Mouse (Mus musculus) liver, embryonic 14.5 days (tissue): ENCODE data around the gene Ttc29.
A peak's percentile ranks its signal among the peaks of the same experiment; 100 is the strongest.

ENCODE experiments used
- CTCF ChIP-seq: IDR thresholded peaks from 2 replicates; pipeline ENCODE4 v1.5.1; 2016; ENCODE audit warnings: antibody characterized with exemption, low read depth, control low read depth
- EP300 ChIP-seq: IDR thresholded peaks from 2 replicates; pipeline ENCODE4 v1.6.1; 2016; ENCODE audit warnings: antibody characterized with exemption, low read depth

GRCm38 (mm10) chr8:78232870-78233707 lies 20.0 kb downstream of the Ttc29 start:
- TF ChIP-seq CTCF, result no peak
- TF ChIP-seq EP300, result 0 out of 2 replicates have a peak, but pooled peaks have one; percentile 8
